Mouse (Mus musculus) lung, adult 18-20 months (tissue): Measurements from ENCODE around the gene Irgm2.
"Not testable (repeated sequence)": the region's sequence is repeated elsewhere in the genome, so short reads cannot be mapped to it uniquely, and the experiment has no call there.

Experiments used
- DNase-seq, 2 experiments: peaks; one replicate each; pipeline ENCODE4 v3.0.0; 2022; ENCODE audit warnings: mixed read lengths in 2 of 2

Irgm2 gene

DNA sequence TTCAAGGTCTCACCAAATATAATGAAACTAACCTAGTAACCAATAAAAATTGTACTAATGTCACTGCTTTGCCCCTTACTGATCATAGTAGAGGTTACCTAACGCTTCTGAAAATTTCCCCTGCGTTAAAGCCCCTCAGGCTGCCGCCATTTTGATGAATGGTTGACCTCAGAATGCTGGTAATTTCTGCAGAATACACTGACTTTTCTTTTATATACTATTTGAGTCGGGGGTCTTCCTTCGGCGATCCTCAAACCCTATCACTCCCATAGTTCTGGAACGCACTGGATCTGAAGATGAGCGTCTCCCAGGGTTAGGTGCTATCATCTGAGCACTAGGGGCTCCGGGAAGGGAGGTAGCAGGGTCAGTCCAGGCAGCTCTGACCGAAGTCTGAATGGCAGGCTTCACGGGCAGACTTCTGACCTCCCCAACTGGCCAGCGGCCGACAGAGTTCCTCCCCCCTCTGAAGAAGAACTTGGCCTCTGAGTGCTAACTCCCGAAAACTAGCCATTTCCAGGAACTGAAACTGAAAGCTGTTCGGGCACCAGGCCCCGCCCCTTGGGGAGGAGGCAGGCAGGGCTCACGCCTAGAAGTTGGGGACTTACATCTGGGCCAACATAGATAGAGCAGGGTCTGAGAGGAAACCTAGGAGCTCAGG, 15.1 kb downstream of the Irgm2 start:
- DNase-seq, result peak; percentile 93

- DNase-seq, result not testable (repeated sequence)
Measured at GRCm38 (mm10) chr11:58215049-58215430, 15.6 kb downstream of the Irgm2 start.

GRCm38 (mm10) chr11:58215814-58216213, 16.4 kb downstream of the Irgm2 start:
- no peak for DNase-seq

DNA sequence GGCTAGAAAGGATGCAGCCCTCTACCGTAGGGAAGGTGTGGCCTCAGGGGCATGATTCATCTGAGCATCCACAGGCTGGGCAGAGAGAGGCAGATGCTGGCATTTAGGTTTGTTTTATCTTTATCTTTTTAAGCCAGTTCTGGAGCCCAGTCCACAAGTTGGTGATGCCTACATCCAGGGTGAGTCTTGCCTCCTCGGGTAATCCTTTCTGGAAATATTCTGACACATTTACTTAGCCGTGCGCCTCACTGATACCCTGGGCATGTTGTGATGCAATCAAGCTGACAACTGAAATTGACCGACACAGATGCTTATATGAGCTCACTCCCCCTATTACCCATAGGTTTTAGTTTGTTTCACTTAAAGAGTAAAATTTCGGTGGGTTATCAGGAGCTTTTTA, 17.4 kb downstream of the Irgm2 start:
- no peak for DNase-seq

DNA sequence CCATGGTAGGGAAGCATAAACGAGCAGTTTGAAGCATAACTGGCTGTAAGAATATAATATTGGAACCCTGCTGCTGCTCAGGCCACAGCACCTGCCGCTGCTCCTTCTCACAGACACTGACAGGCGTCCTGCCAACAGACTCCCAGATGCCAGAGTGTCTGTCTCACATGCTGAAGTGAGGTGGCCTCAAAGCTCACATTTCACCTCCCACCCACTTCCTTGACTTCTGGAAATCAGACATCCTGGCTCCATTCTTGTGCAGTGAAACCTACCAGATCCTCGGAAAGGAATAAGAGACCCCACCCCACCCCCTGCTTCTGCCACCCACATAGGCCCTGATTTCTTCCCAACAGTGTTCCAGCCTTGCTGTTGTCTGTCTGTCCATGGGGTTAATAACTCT, 24.3 kb downstream of the Irgm2 start:
- no peak for DNase-seq

GRCm38 (mm10) chr11:58224313-58224712, 24.9 kb downstream of the Irgm2 start:
- DNase-seq, result peak; percentile 37 to 42

- DNase-seq, result not testable (repeated sequence)
Measured at GRCm38 (mm10) chr11:58224872-58225271, 25.5 kb downstream of the Irgm2 start.

- DNase-seq, result peak; percentile 72 to 76
Measured at GRCm38 (mm10) chr11:58225655-58226054, 26.2 kb downstream of the Irgm2 start.

DNA sequence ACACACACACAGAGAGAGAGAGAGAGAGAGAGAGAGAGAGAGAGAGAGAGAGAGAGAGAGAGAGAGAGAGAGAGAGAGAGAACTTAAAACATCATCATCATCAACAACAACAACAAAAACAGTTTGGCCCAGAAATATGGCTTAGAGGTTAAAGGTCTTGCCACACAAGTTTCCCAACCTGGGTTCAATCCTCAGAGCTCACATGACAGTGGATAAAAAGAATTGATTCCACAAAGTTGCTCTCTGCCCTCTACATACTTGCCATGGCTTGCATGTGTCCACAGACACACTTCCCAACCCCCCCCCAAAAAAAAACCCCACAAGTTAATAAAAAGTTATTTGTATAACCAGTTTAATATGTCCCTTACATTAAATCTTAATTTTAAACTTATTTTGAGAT, 27.0 kb downstream of the Irgm2 start:
- no peak for DNase-seq

- not testable (repeated sequence) for DNase-seq
Measured at GRCm38 (mm10) chr11:58228021-58228420, 28.6 kb downstream of the Irgm2 start.

DNA sequence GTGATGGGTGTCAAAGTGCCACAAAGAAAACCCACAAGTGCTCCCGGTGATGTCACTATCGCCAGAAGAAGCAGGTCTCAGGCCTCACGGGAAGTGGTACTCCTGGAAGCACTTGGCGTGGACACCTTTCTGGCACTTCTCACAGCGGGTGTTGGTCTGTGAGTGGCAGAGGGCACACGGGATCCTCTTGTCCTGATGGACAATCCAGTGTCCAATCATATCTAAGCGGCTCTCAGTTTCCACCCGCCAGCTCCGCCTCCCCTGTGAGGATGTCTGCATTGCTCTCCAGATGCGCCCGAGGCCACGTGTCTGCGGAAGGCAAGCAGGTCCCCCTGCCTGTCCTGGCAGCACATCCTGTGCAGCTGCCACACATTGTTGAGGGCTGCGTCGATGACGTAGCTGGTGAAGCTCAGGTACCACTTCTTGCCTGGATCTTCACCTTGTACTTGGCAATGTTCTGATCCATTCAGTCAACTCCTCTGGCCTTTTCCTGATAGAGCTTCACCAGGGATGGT, 31.0 kb downstream of the Irgm2 start:
- no peak for DNase-seq

DNA sequence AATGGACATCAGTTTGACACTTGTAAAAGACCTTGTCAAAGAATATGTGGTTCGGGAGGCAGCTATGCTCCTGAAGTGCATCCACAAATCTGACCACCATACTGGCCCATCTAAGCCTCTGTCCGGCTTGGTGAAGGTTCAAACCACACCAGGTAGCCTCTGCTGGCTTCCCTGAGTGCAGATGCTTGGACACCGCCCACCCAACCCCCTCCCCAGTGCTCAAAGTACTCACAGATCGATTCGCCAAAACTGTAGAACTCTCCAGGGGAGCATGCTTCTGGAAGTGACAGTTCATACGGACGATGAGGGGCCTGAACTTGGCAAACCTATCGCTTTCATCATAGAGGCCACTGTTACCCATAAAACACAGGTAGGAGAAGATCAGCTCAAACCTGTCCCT, 31.7 kb downstream of the Irgm2 start:
- DNase-seq, result no peak

- not testable (repeated sequence) for DNase-seq
Measured at GRCm38 (mm10) chr11:58234551-58234950, 35.1 kb downstream of the Irgm2 start.

- peak in 1 of 2 experiments; percentile 47 for DNase-seq
Measured at GRCm38 (mm10) chr11:58235152-58235551, 35.7 kb downstream of the Irgm2 start.

GRCm38 (mm10) chr11:58238840-58239791, 39.7 kb downstream of the Irgm2 start:
- DNase-seq, result peak; percentile 81 to 85

DNA sequence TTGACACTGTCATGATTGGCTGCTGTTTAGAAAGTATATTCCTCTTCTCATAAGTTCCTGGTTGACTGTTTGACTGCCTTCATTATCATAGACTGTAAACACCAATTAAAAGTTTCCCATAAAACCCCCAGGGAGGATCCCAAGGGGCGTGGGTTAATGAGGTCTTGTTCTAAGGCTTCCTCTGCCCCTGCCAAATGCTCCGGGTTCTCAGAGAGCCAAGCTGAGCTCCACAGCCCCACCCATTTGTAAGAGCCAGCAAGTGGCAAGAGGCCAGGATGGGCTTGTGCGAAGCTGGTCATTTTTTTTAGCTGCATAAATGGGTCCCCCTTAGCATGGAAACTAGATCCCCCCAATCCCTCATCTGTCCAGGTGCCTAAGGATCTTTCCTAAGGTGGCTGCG, 47.9 kb downstream of the Irgm2 start:
- DNase-seq, result peak; percentile 8 to 12

DNA sequence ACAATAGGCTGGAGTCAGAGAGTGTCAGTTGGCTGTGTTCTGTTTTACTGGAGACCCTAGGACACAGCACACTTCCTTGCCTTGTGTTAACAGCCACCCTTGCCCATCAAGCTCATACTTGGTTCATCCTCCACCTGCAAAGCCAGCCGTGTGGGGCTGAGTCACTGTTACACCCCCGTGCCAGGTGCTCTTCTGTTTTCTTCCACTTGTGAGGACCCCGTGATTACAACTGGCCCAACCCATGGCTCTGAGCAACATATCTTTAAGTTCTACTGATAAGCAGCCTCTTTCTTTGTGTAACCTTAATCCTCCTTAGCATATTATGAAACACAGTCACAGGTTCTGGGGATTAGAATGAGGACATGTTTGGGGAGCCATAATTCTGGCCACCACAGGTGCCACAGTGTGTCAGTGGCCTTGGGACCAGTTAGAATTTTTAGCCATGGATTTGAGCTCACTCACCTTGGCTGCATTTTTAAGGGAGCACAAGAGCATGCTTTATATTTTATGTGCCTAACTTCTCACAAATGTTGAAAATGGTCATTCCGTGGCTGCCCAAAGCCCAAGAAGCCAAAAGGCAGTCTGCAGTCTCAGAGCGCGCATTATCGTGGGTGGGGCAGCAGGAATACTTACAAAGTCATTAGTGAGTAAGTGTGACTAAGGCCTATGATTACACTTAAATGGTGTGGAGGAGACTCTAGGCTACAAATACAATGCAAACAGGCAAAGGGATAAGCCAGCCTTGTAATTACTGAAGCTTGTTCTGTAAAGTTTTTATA, 50.0 kb downstream of the Irgm2 start:
- DNase-seq, result no peak

- peak in 1 of 2 experiments; percentile 9 for DNase-seq
Measured at GRCm38 (mm10) chr11:58250550-58250949, 51.1 kb downstream of the Irgm2 start.

DNA sequence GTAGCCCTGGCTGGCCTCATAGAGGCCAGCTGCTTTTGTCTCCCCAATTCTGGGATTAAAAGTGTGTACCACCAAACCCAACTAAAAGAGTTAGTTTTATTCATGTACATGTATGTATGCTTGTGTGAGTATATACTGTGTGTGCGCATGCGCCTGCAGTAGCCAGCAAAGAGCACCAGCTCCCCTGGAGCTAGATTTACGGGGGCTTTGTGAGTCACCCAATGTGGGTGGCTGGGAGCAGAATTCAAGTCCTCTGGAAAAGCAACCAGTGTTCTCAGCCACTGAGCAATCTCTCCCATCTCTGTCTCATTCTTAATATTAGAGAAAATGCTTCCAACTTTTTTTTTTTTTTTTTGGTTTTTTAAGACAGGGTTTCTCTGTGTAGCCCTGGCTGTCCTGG, 55.0 kb downstream of the Irgm2 start:
- no peak for DNase-seq

GRCm38 (mm10) chr11:58257816-58258215, 58.4 kb downstream of the Irgm2 start:
- no peak for DNase-seq

DNA sequence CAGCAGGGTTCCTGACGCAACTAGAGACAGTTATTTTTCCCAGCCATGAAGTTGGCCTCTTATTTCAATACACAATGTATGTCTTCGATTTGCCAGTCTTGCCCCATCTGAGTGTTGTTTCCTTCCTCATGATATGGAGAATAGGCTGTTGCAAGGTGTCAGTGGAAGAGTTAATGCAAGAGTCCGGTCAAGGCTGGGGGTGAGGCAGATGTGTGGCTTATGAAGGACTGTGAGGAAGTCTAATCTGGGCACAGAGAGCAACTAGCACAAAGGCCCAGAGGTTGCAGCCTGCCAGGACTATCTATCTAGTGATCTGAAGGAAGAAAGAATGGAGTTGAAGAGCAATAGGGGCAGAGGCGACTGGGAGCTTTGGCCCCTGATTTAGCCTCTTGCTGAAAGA, 60.7 kb downstream of the Irgm2 start:
- DNase-seq, result no peak

DNA sequence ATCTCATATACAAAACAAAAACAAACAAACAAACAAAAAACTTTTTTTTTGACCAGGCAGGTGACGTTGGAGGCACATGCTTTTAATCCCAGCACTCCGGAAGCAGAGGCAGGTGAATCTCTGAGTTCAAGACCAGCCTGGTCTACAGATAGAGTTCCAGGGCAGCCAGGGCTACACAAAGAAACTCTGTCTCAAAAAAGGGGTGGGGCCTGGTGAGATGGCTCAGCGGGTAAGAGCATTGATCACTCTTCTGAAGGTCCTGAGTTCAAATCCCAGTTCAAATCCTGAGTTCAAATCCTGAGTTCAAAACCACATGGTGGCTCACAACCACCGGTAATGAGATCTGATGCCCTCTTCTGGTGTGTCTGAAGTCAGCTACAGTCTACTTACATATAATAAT, 62.4 kb downstream of the Irgm2 start:
- no peak for DNase-seq

DNA sequence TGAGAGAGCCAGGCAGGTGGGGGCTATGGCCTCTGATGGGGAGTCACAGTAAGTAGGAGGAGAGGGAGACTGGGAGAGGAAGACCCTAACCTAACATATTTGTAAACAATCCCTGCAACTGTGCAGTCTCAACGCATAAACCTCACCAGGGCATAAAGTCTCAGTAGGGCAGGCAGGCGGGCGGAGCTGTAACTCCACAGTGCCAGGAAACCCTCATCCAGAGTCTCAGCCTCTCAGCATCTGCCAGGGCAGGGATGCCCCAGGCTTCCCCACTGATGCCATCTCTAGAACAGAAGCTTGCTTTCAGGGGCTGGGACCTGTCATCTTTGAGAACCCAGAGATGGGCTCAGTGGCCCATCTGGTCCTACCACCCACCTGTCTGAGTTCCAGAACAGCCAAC, 62.9 kb downstream of the Irgm2 start:
- DNase-seq, result no peak
